Mouse (Mus musculus) heart, postnatal 0 days (tissue): ENCODE results near the gene 9230104L09Rik. TPM values are rescaled to one million over a fixed set of nuclear protein-coding genes. Genes with fewer than 3 reads are reported as not detected.

ENCODE experiments used
- ATAC-seq: fragments of 200-750 bp; cut with Nextera tagmentation; 2 replicates; pipeline ENCODE4 v1.8.0; 2017; ENCODE audit warnings: low read depth, moderate number of reproducible peaks, moderate library complexity; ENCODE audit not compliant: insufficient read depth
- DNase-seq: peaks from one replicate; pipeline ENCODE4 v3.0.0-alpha.2; 2016; ENCODE audit warnings: low spot score
- H3K27ac ChIP-seq: fragments of 300-500 bp; sonication (generic); 2 replicates; pipeline ENCODE4 v1.5.1; 2014; ENCODE audit warnings: low read depth, mild to moderate bottlenecking
- H3K27me3 ChIP-seq: fragments of 300-500 bp; sonication (generic); 2 replicates; pipeline ENCODE4 v1.6.1; 2014; ENCODE audit warnings: low read length, mixed read lengths; ENCODE audit not compliant: control insufficient read depth, insufficient read depth
- H3K36me3 ChIP-seq: fragments of 300-500 bp; sonication (generic); replicated peaks from 2 replicates; pipeline ENCODE4 v1.6.1; 2014; ENCODE audit warnings: low read length, mixed read lengths; ENCODE audit not compliant: control insufficient read depth, insufficient read depth
- H3K4me1 ChIP-seq: fragments of 300-500 bp; sonication (generic); 2 replicates; pipeline ENCODE4 v1.6.1; 2014; ENCODE audit warnings: antibody characterized with exemption; ENCODE audit not compliant: control insufficient read depth, insufficient read depth
- H3K4me2 ChIP-seq: fragments of 300-500 bp; sonication (generic); 2 replicates; pipeline ENCODE4 v1.6.1; 2014; ENCODE audit warnings: low read depth, mild to moderate bottlenecking, low read length, moderate library complexity
- H3K4me3 ChIP-seq: fragments of 300-500 bp; sonication (generic); 2 replicates; pipeline ENCODE4 v1.5.1; 2014; ENCODE audit warnings: low read depth, low read length
- H3K9ac ChIP-seq: fragments of 300-500 bp; sonication (generic); replicated peaks from 2 replicates; pipeline ENCODE4 v1.6.1; 2014; ENCODE audit warnings: low read depth, low read length, mixed read lengths
- H3K9me3 ChIP-seq: fragments of 300-500 bp; sonication (generic); replicated peaks from 2 replicates; pipeline ENCODE4 v1.6.1; 2016; ENCODE audit warnings: low read length; ENCODE audit not compliant: control insufficient read depth
- CTCF ChIP-seq: IDR thresholded peaks from 2 replicates; pipeline ENCODE4 v1.5.1; 2016; ENCODE audit warnings: antibody characterized with exemption, control low read depth, low read depth
- EP300 ChIP-seq: IDR thresholded peaks from 2 replicates; pipeline ENCODE4 v1.6.1; 2016; ENCODE audit warnings: antibody characterized with exemption, low read depth
- WGBS: fragments of 180-500 bp; shearing (Covaris S2); extraction: QIAGEN DNeasy Blood & Tissue Kit; methylation state at CpG from one replicate; pipeline ENCODE4 v1.1.7; 2014; 5-methylcytosine and 5-hydroxymethylcytosine counted together
- polyA plus RNA-seq: library from polyadenylated mRNA; unstranded; fragments of >200 nt; fragmentation: Nextera tagmentation; extraction: Ambion mirVana; gene quantifications from 2 replicates; pipeline ENCODE4 v1.2.1, GENCODE M21; 2015
- total RNA-seq: library from RNA; depleted of rRNA; stranded (reverse); fragments of >200 nt; gene quantifications from 2 replicates; pipeline ENCODE4 v1.2.3, GENCODE M21; 2014; ENCODE audit warnings: low replicate concordance

Gene 9230104L09Rik
- total and polyA plus RNA-seq, 2 experiments from 2014 or later: 0.98 TPM; not detected in 1

GRCm38 (mm10) chr2:148872860-148873259 lies 8.0 kb upstream of the 9230104L09Rik start:
- Histone ChIP-seq H3K36me3 (peaks cover 22% of the 10 kb centered on the region), H3K4me1 (peaks cover 43% of the 10 kb centered on the region), H3K27ac (peak overlapping the region; percentile 97), H3K4me2 (peak overlapping the region; percentile 91), H3K9me3 (no peaks in the 10 kb centered on the region), H3K4me3 (peak overlapping the region; percentile 98), H3K9ac (peak overlapping the region; percentile 91; the same call in 1 of the 2 replicates), H3K27me3 (no peaks in the 10 kb centered on the region)
- DNase-seq (no peak), ATAC-seq (no peak)
- TF ChIP-seq CTCF (no peak), EP300 (no peak)
- 33% methylated on average over 4 of the region's 4 CpGs for WGBS

- no peak for ATAC-seq
- 74% methylated on average over 3 of the region's 3 CpGs for WGBS
- no peak for TF ChIP-seq CTCF
- TF ChIP-seq EP300: no peak
These were observed 5.7 kb upstream of the 9230104L09Rik start for GRCm38 (mm10) chr2:148870526-148870925.

GRCm38 (mm10) chr2:148868959-148869358 lies 4.1 kb upstream of the 9230104L09Rik start:
- DNase-seq: no peak
- TF ChIP-seq CTCF: no peak
- TF ChIP-seq EP300: no peak
- no peak overlapping the region for H3K4me2 ChIP-seq
- H3K27ac ChIP-seq: no peak overlapping the region
- no peak overlapping the region for H3K9ac ChIP-seq
- no peaks in the 10 kb centered on the region for H3K9me3 ChIP-seq
- WGBS: 50% methylated on average over 1 of the region's 1 CpGs
- no peaks in the 10 kb centered on the region for H3K27me3 ChIP-seq
- no peak overlapping the region for H3K4me3 ChIP-seq
- H3K36me3 ChIP-seq: peaks cover 22% of the 10 kb centered on the region
- ATAC-seq: no peak
- peaks cover 33% of the 10 kb centered on the region for H3K4me1 ChIP-seq

More at GRCm38 (mm10) chr2:148870526-148870925, 5.7 kb upstream of the 9230104L09Rik start:
- Histone ChIP-seq H3K4me1 (peaks cover 28% of the 10 kb centered on the region), H3K27me3 (no peaks in the 10 kb centered on the region), H3K9ac (no peak overlapping the region), H3K36me3 (peaks cover 22% of the 10 kb centered on the region), H3K9me3 (no peaks in the 10 kb centered on the region), H3K4me2 (no peak overlapping the region), H3K27ac (no peak overlapping the region), H3K4me3 (no peak overlapping the region)
- no peak for DNase-seq

GRCm38 (mm10) chr2:148861693-148862092 lies 3.1 kb downstream of the 9230104L09Rik start:
- H3K9ac ChIP-seq: no peak overlapping the region
- ATAC-seq (no peak), DNase-seq (no peak)
- peaks cover 24% of the 10 kb centered on the region for H3K4me1 ChIP-seq
- no peaks in the 10 kb centered on the region for H3K36me3 ChIP-seq
- peak overlapping the region; percentile 48; the same call in 1 of the 2 replicates for H3K27ac ChIP-seq
- TF ChIP-seq EP300 (no peak), CTCF (no peak)
- H3K9me3 ChIP-seq: no peaks in the 10 kb centered on the region
- no peak overlapping the region for H3K4me2 ChIP-seq
- no peak overlapping the region for H3K4me3 ChIP-seq
- H3K27me3 ChIP-seq: no peaks in the 10 kb centered on the region

- no peak overlapping the region for H3K9ac ChIP-seq
- no peak overlapping the region for H3K4me2 ChIP-seq
- no peaks in the 10 kb centered on the region for H3K36me3 ChIP-seq
- ATAC-seq: no peak
- DNase-seq: no peak
- no peaks in the 10 kb centered on the region for H3K27me3 ChIP-seq
- no peaks in the 10 kb centered on the region for H3K9me3 ChIP-seq
- peak overlapping the region; percentile 48 for H3K27ac ChIP-seq
- peaks cover 29% of the 10 kb centered on the region for H3K4me1 ChIP-seq
- TF ChIP-seq EP300 (no peak), CTCF (no peak)
- no peak overlapping the region for H3K4me3 ChIP-seq
- WGBS: 59% methylated on average over 4 of the region's 4 CpGs
These were observed 3.8 kb downstream of the 9230104L09Rik start for GRCm38 (mm10) chr2:148860993-148861392.

GRCm38 (mm10) chr2:148857506-148857905 lies 7.3 kb downstream of the 9230104L09Rik start:
- H3K4me3 ChIP-seq: no peak overlapping the region
- no peaks in the 10 kb centered on the region for H3K36me3 ChIP-seq
- WGBS: 51% methylated on average over 4 of the region's 4 CpGs
- H3K9me3 ChIP-seq: no peaks in the 10 kb centered on the region
- peak; percentile 46 for DNase-seq
- peaks cover 17% of the 10 kb centered on the region for H3K4me1 ChIP-seq
- peak overlapping the region; percentile 76 for H3K27ac ChIP-seq
- TF ChIP-seq CTCF: no peak
- no peak for TF ChIP-seq EP300
- H3K27me3 ChIP-seq: no peaks in the 10 kb centered on the region
- H3K9ac ChIP-seq: no peak overlapping the region
- ATAC-seq: peak; percentile 41; the same call in 1 of the 2 replicates
- no peak overlapping the region for H3K4me2 ChIP-seq
